Mouse (Mus musculus): ENCODE results near the gene Dusp7.

- no peak for TF ChIP-seq CHD2 (IDR thresholded peaks at IDR 0.05; ENCODE audit: low read depth, low read length)
- TF ChIP-seq MAFK (IDR thresholded peaks at IDR 0.05; ENCODE audit: insufficient read depth, low read depth, low read length), result no peak
- TF ChIP-seq HCFC1 (IDR thresholded peaks at IDR 0.05; ENCODE audit: borderline replicate concordance, insufficient read depth, low read length), result no peak
- no peak for TF ChIP-seq ZC3H11A (IDR thresholded peaks at IDR 0.05; ENCODE audit: borderline replicate concordance, low read depth, low read length)
Observed at GRCm38 (mm10) chr9:106378045-106378444, 9.6 kb downstream of the Dusp7 start.
